7 mouse cellular contexts compared by ENCODE assay signal in the genomic region with DNA sequence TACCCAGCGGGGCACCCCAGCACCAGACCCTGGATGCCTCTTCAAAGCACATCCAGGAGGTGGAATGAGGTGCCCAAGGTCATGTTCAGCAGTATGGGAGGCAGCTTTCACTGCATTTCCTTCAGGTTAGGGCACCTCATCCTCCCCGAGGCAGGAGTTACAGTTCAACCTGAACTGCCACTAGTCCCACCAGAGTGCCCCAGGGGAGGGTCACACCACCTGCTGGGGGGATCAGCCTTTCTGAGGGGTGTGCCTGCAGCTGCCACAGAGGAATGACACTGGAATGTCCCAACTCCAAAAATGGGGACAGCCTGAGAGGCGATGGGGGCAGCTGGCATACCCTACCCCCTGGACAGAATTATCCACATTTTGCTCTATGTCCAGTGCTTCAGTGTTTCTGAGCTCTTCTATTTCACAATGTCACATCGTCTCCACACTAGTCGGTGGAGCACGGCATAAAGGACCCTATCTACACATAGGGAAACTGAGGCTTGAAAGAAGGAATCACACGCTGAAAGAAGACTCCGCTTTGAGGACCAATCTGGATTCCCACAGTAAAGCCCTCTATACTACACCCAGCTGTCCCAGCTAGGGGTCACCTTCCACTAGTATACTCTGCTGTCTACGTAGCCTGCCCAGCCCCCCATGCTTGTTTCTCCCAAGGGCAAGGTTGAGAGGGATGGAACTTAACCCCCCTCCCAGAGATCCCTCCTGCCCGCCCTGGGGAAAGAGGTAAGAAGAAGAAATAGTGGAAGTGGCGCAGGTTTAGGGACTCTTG. TPM values are rescaled to one million over a fixed set of nuclear protein-coding genes. Genes with fewer than 3 reads are reported as not detected.
DNase-seq lines count a peak whose midpoint lies in the region; ATAC-seq and TF ChIP-seq lines count a peak whose summit lies in the region.

No protein-coding gene starts in this region.

- 0 out of 2 replicates have a peak, but pooled peaks have one; percentile 11 for TF ChIP-seq POLR2A in small intestine, adult 2 months (IDR thresholded peaks at IDR 0.05; ENCODE audit: low read depth, low read length)

- H3K27ac ChIP-seq in forebrain, embryonic 12.5 days: peak overlapping the region; percentile 36; the same call in 1 of the 2 replicates
- H3K27ac ChIP-seq in limb, embryonic 11.5 days (replicated peaks; ENCODE audit: low read depth, low read length): no peak overlapping the region; the same call in 1 of the 2 replicates
- H3K27ac ChIP-seq in small intestine, adult 2 months (ENCODE audit: insufficient read depth, low read depth, low read length): no peak overlapping the region

- peak overlapping the region; percentile 68; the same call in 1 of the 2 replicates for H3K9ac ChIP-seq in forebrain, embryonic 12.5 days
- H3K9ac ChIP-seq in limb, embryonic 11.5 days (ENCODE audit: low read length): peak overlapping the region; percentile 5; the same call in 1 of the 2 replicates

- H3K36me3 ChIP-seq in megakaryocyte, embryonic 14.5 days (replicated peaks; ENCODE audit: low read length): peaks cover 3% of the 10 kb centered on the region
- no peaks in the 10 kb centered on the region for H3K36me3 ChIP-seq in forebrain, embryonic 12.5 days (replicated peaks)
- H3K36me3 ChIP-seq in limb, embryonic 11.5 days (ENCODE audit: control insufficient read depth, insufficient read depth, low read length): no peaks in the 10 kb centered on the region
- peaks cover 2% of the 10 kb centered on the region; the same call in 1 of the 2 replicates for H3K36me3 ChIP-seq in small intestine, adult 2 months (ENCODE audit: control insufficient read depth, insufficient read depth, low read length)

- no peak for ATAC-seq in megakaryocyte, adult 5-6 weeks (ENCODE audit: poor library complexity, severe bottlenecking)
- ATAC-seq in forebrain, embryonic 12.5 days (ENCODE audit: low FRiP score): 0 out of 2 replicates have a peak, but pooled peaks have one; percentile 15
- no peak for ATAC-seq in limb, embryonic 11.5 days (ENCODE audit: insufficient number of reproducible peaks, low FRiP score, low TSS enrichment, low read depth)

- DNase-seq in limb, embryonic 11.5 days (ENCODE audit: low spot score): peak; percentile 34
- no peak for DNase-seq in left cerebral cortex, adult 18-20 months (ENCODE audit: low spot score in 2 of 2)
- no peak for DNase-seq in layer of hippocampus, adult 18-20 months (ENCODE audit: low spot score in 2 of 2)

- peaks cover 7% of the 10 kb centered on the region for H3K9me3 ChIP-seq in megakaryocyte, embryonic 14.5 days
- no peaks in the 10 kb centered on the region for H3K9me3 ChIP-seq in forebrain, embryonic 12.5 days
- no peaks in the 10 kb centered on the region for H3K9me3 ChIP-seq in limb, embryonic 11.5 days (ENCODE audit: control insufficient read depth, low read length)

- peaks cover 52% of the 10 kb centered on the region for H3K4me1 ChIP-seq in megakaryocyte, embryonic 14.5 days
- peaks cover 31% of the 10 kb centered on the region for H3K4me1 ChIP-seq in forebrain, embryonic 12.5 days
- H3K4me1 ChIP-seq in limb, embryonic 11.5 days (ENCODE audit: control insufficient read depth, insufficient read depth, low read length): peaks cover 38% of the 10 kb centered on the region
- H3K4me1 ChIP-seq in small intestine, adult 2 months (ENCODE audit: control insufficient read depth, insufficient read depth, insufficient read length, low read length): peaks cover 13% of the 10 kb centered on the region

- no peak for TF ChIP-seq CTCF in small intestine, adult 2 months (IDR thresholded peaks at IDR 0.05; ENCODE audit: extremely low read depth, insufficient read length, insufficient replicate concordance, low read depth, low read length)

- peak overlapping the region; percentile 85 for H3K4me2 ChIP-seq in forebrain, embryonic 12.5 days
- H3K4me2 ChIP-seq in limb, embryonic 11.5 days (ENCODE audit: low read depth, severe bottlenecking): peak overlapping the region; percentile 96

- 28% methylated on average over 11 of the region's 11 CpGs for WGBS in forebrain, embryonic 12.5 days
- 42% methylated on average over 11 of the region's 11 CpGs for WGBS in limb, embryonic 11.5 days
- WGBS in small intestine, adult 2 months: 65% methylated on average over 11 of the region's 11 CpGs

- peak overlapping the region; percentile 94 for H3K4me3 ChIP-seq in megakaryocyte, embryonic 14.5 days (replicated peaks)
- H3K4me3 ChIP-seq in forebrain, embryonic 12.5 days (replicated peaks): peak overlapping the region; percentile 55
- H3K4me3 ChIP-seq in limb, embryonic 11.5 days (ENCODE audit: low read depth, low read length): peak overlapping the region; percentile 70
- H3K4me3 ChIP-seq in small intestine, adult 2 months (ENCODE audit: low read depth, low read length): peak overlapping the region; percentile 93

- H3K27me3 ChIP-seq in megakaryocyte, embryonic 14.5 days (replicated peaks): peaks cover 70% of the 10 kb centered on the region
- H3K27me3 ChIP-seq in forebrain, embryonic 12.5 days: peaks cover 34% of the 10 kb centered on the region
- H3K27me3 ChIP-seq in limb, embryonic 11.5 days (ENCODE audit: control insufficient read depth, insufficient read depth, low read length): no peaks in the 10 kb centered on the region
- H3K27me3 ChIP-seq in small intestine, adult 2 months (ENCODE audit: control insufficient read depth, insufficient read depth, low read length): no peaks in the 10 kb centered on the region

RNA-seq across cellular contexts. Expression of a gene that starts 1.3 kb away (rescaled TPM):
- polyA plus RNA-seq in megakaryocyte, embryonic 14.5 days (2012; ENCODE audit: insufficient read depth, low replicate concordance): 2.5 and 6.0 TPM in 2 replicates
- total RNA-seq in megakaryocyte, adult 5-6 weeks (2015): 0.80 and 1.3 TPM in 2 replicates
- 0.45 and 2.9 TPM in 2 replicates for total RNA-seq in megakaryocyte, adult 5-6 weeks (2017)
- polyA plus RNA-seq in forebrain, embryonic 12.5 days (2016; fragmentation: Nextera tagmentation; extraction: Ambion mirVana): 9.5 and 10.5 TPM in 2 replicates
- 14.3 and 18.2 TPM in 2 replicates for polyA plus RNA-seq in limb, embryonic 11.5 days (2014; fragmentation: Nextera tagmentation; extraction: Ambion mirVana)
- polyA plus RNA-seq in small intestine, adult 2 months (2012; rRNA removed): 2.5 and 5.0 TPM in 2 replicates
- 10 to 100 TPM; 15.2 to 19.0 TPM for total RNA-seq in left cerebral cortex, adult 18-20 months (2021)
- 10 to 100 TPM; 14.5 to 18.4 TPM for total RNA-seq in layer of hippocampus, adult 18-20 months (2021)

RNA-seq across cellular contexts. Expression of a gene that starts 1.5 kb away (rescaled TPM):
- not detected in 2 replicates for polyA plus RNA-seq in megakaryocyte, embryonic 14.5 days (2012; ENCODE audit: insufficient read depth, low replicate concordance)
- 0.33 and 0.43 TPM in 2 replicates for total RNA-seq in megakaryocyte, adult 5-6 weeks (2015)
- total RNA-seq in megakaryocyte, adult 5-6 weeks (2017): 0.26 TPM in 1 of 2 replicates, not detected in the other
- 0.66 and 0.91 TPM in 2 replicates for polyA plus RNA-seq in forebrain, embryonic 12.5 days (2016; fragmentation: Nextera tagmentation; extraction: Ambion mirVana)
- 2.4 and 2.5 TPM in 2 replicates for polyA plus RNA-seq in limb, embryonic 11.5 days (2014; fragmentation: Nextera tagmentation; extraction: Ambion mirVana)
- 2.4 and 3.1 TPM in 2 replicates for polyA plus RNA-seq in small intestine, adult 2 months (2012; rRNA removed)
- 1 to 10 TPM; 2.1 to 2.2 TPM for total RNA-seq in left cerebral cortex, adult 18-20 months (2021)
- total RNA-seq in layer of hippocampus, adult 18-20 months (2021): 1 to 10 TPM; 1.4 to 1.9 TPM

RNA-seq across cellular contexts. Expression of a gene that starts 13.6 kb away (rescaled TPM):
- polyA plus RNA-seq in megakaryocyte, embryonic 14.5 days (2012; ENCODE audit: insufficient read depth, low replicate concordance): 12.9 and 15.1 TPM in 2 replicates
- total RNA-seq in megakaryocyte, adult 5-6 weeks (2015): 50.8 and 63.1 TPM in 2 replicates
- 19.2 and 35.5 TPM in 2 replicates for total RNA-seq in megakaryocyte, adult 5-6 weeks (2017)
- polyA plus RNA-seq in forebrain, embryonic 12.5 days (2016; fragmentation: Nextera tagmentation; extraction: Ambion mirVana): 43.4 and 44.7 TPM in 2 replicates
- 38.1 and 40.8 TPM in 2 replicates for polyA plus RNA-seq in limb, embryonic 11.5 days (2014; fragmentation: Nextera tagmentation; extraction: Ambion mirVana)
- polyA plus RNA-seq in small intestine, adult 2 months (2012; rRNA removed): 36.0 and 45.9 TPM in 2 replicates
- total RNA-seq in left cerebral cortex, adult 18-20 months (2021): 10 to 100 TPM; 59.9 to 60.3 TPM
- 10 to 100 TPM; 54.3 to 63.1 TPM for total RNA-seq in layer of hippocampus, adult 18-20 months (2021)

RNA-seq across cellular contexts. Expression of a gene that starts 29.8 kb away (rescaled TPM):
- polyA plus RNA-seq in megakaryocyte, embryonic 14.5 days (2012; ENCODE audit: insufficient read depth, low replicate concordance): 44.8 and 144 TPM in 2 replicates
- total RNA-seq in megakaryocyte, adult 5-6 weeks (2015): 45.3 and 50.5 TPM in 2 replicates
- 38.1 and 52.6 TPM in 2 replicates for total RNA-seq in megakaryocyte, adult 5-6 weeks (2017)
- 126 and 131 TPM in 2 replicates for polyA plus RNA-seq in forebrain, embryonic 12.5 days (2016; fragmentation: Nextera tagmentation; extraction: Ambion mirVana)
- 180 and 181 TPM in 2 replicates for polyA plus RNA-seq in limb, embryonic 11.5 days (2014; fragmentation: Nextera tagmentation; extraction: Ambion mirVana)
- 33.8 and 45.0 TPM in 2 replicates for polyA plus RNA-seq in small intestine, adult 2 months (2012; rRNA removed)
- total RNA-seq in left cerebral cortex, adult 18-20 months (2021): 10 to 100 TPM; 44.8 to 48.4 TPM
- 10 to 100 TPM; 41.5 to 46.1 TPM for total RNA-seq in layer of hippocampus, adult 18-20 months (2021)

RNA-seq across cellular contexts. Expression of a gene that starts 39.4 kb away (rescaled TPM):
- polyA plus RNA-seq in megakaryocyte, embryonic 14.5 days (2012; ENCODE audit: insufficient read depth, low replicate concordance): 1.7 TPM in 1 of 2 replicates, not detected in the other
- total RNA-seq in megakaryocyte, adult 5-6 weeks (2015): 25.9 and 30.3 TPM in 2 replicates
- total RNA-seq in megakaryocyte, adult 5-6 weeks (2017): 14.7 and 18.4 TPM in 2 replicates
- polyA plus RNA-seq in forebrain, embryonic 12.5 days (2016; fragmentation: Nextera tagmentation; extraction: Ambion mirVana): 95.4 and 101 TPM in 2 replicates
- 89.1 and 95.4 TPM in 2 replicates for polyA plus RNA-seq in limb, embryonic 11.5 days (2014; fragmentation: Nextera tagmentation; extraction: Ambion mirVana)
- polyA plus RNA-seq in small intestine, adult 2 months (2012; rRNA removed): 1.4 and 3.0 TPM in 2 replicates
- 10 to 100 TPM; 37.3 to 37.8 TPM for total RNA-seq in left cerebral cortex, adult 18-20 months (2021)
- total RNA-seq in layer of hippocampus, adult 18-20 months (2021): 10 to 100 TPM; 36.9 to 43.3 TPM
